Mouse (Mus musculus) spleen, embryonic (tissue): ENCODE measurements around the gene Serpinb1b.

Source experiments
- CTCF ChIA-PET: fragments of 350-600 bp; sonication (Branson Sonifier 250); formaldehyde crosslinking; loops from one replicate; lab custom pipeline; 2022; lab: Charles Lee

The Serpinb1b gene

GRCm38 (mm10) chr13:33090546-33090945 is 12.2 kb downstream of the Serpinb1b start:
- CTCF ChIA-PET, result no interaction called here

GRCm38 (mm10) chr13:33091306-33091705 is 12.9 kb downstream of the Serpinb1b start:
- CTCF ChIA-PET, result no interaction called here

- CTCF ChIA-PET, result no interaction called here
Observed at GRCm38 (mm10) chr13:33095575-33095974, 17.2 kb downstream of the Serpinb1b start.

- CTCF ChIA-PET, result no interaction called here
Observed at GRCm38 (mm10) chr13:33105626-33106025, 27.3 kb downstream of the Serpinb1b start.

- CTCF ChIA-PET, result no interaction called here
Observed at GRCm38 (mm10) chr13:33113054-33113453, 34.7 kb downstream of the Serpinb1b start.

GRCm38 (mm10) chr13:33137717-33138116 is 59.3 kb downstream of the Serpinb1b start:
- CTCF ChIA-PET, result no interaction called here

- CTCF ChIA-PET, result no interaction called here
Observed at GRCm38 (mm10) chr13:33141435-33141834, 63.1 kb downstream of the Serpinb1b start.
